In the genomic region with DNA sequence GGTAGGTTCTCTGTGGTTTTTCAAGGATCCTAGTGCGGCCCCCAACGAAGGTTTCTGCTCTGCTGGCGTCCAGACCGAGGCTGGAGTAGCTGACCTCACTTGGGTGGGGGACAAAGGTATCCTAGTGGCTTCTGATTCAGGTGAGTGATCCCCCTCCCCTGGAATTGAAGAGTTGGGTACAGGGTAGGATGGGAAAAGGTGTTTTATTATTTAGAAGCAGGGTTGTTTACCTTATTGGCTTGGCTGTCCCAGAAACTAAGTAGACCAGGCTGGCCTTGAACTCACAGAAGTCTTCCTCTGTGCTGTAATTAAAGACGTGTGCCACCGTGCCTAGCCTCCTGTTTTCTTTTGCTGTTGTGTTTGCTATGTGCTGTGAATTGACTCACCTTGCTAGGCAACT, we compare ENCODE assay signal across 7 mouse cellular contexts. TPM values are rescaled to one million over a fixed set of nuclear protein-coding genes. Genes with fewer than 3 reads are reported as not detected.
DNase-seq lines count a peak whose midpoint lies in the region; ATAC-seq and TF ChIP-seq lines count a peak whose summit lies in the region.

A gene (minus strand): TSS at position 101 of the 400 bp plus-strand sequence.

- TF ChIP-seq CTCF in C2C12 (IDR thresholded peaks at IDR 0.05; ENCODE audit: control insufficient read depth, insufficient read depth, insufficient read length), result no peak
- TF ChIP-seq CTCF in E14TG2a.4 (conservative IDR thresholded peaks at IDR 0.05; ENCODE audit: low read length), result no peak

- DNase-seq in forebrain, embryonic 11.5 days (ENCODE audit: low spot score), result no peak
- DNase-seq in heart, postnatal 4 days, result no peak
- no peak for DNase-seq in spleen, postnatal 10 days (ENCODE audit: low spot score in 2 of 2)

- peaks cover 95% of the 10 kb centered on the region for H3K79me2 ChIP-seq in C2C12 (ENCODE audit: control insufficient read depth, insufficient read depth)

- peak within 1 kb of the TSS; percentile 100 for H3ac ChIP-seq in C2C12 (ENCODE audit: control insufficient read depth, insufficient read length, low read depth)

- H3K4me3 ChIP-seq in C2C12 (ENCODE audit: insufficient read depth, poor library complexity, severe bottlenecking) (peak within 1 kb of the TSS; percentile 99), E14TG2a.4 (replicated peaks; ENCODE audit: low read length) (peak within 1 kb of the TSS; percentile 100)
- peak within 1 kb of the TSS; percentile 88 for H3K4me3 ChIP-seq in forebrain, embryonic 11.5 days (ENCODE audit: low read depth, low read length)
- H3K4me3 ChIP-seq in limb, embryonic 15.5 days, result peak within 1 kb of the TSS; percentile 96
- peak within 1 kb of the TSS; percentile 88 for H3K4me3 ChIP-seq in stomach, embryonic 14.5 days (ENCODE audit: low read depth, low read length)

- H3K9me3 ChIP-seq in E14TG2a.4 (ENCODE audit: low read length), result no peaks in the 10 kb centered on the region
- no peaks in the 10 kb centered on the region for H3K9me3 ChIP-seq in forebrain, embryonic 11.5 days (ENCODE audit: control insufficient read depth, low read length)
- no peaks in the 10 kb centered on the region for H3K9me3 ChIP-seq in limb, embryonic 15.5 days
- H3K9me3 ChIP-seq in stomach, embryonic 14.5 days (ENCODE audit: control insufficient read depth, low read depth, low read length), result no peaks in the 10 kb centered on the region

- peaks cover 65% of the 10 kb centered on the region for H3K79me3 ChIP-seq in C2C12 (ENCODE audit: low read depth)

- H3K27ac ChIP-seq in forebrain, embryonic 11.5 days (ENCODE audit: low read depth, low read length), result peak within 1 kb of the TSS; percentile 62; the same call in 1 of the 2 replicates
- peak within 1 kb of the TSS; percentile 88 for H3K27ac ChIP-seq in limb, embryonic 15.5 days
- H3K27ac ChIP-seq in stomach, embryonic 14.5 days (ENCODE audit: low read length), result peak within 1 kb of the TSS; percentile 77; the same call in 1 of the 2 replicates

- H3K4me2 ChIP-seq in forebrain, embryonic 11.5 days (ENCODE audit: low read depth, low read length, severe bottlenecking), result peak within 1 kb of the TSS; percentile 73
- peak within 1 kb of the TSS; percentile 66 for H3K4me2 ChIP-seq in limb, embryonic 15.5 days
- peak within 1 kb of the TSS; percentile 91 for H3K4me2 ChIP-seq in stomach, embryonic 14.5 days (replicated peaks; ENCODE audit: low read depth, low read length)

- H3K9ac ChIP-seq in forebrain, embryonic 11.5 days (ENCODE audit: low read length), result peak within 1 kb of the TSS; percentile 94
- H3K9ac ChIP-seq in limb, embryonic 15.5 days, result peak within 1 kb of the TSS; percentile 97
- H3K9ac ChIP-seq in stomach, embryonic 14.5 days (replicated peaks; ENCODE audit: low read depth, low read length), result peak within 1 kb of the TSS; percentile 93

- ATAC-seq in forebrain, embryonic 11.5 days (replicated peaks; ENCODE audit: low FRiP score), result no peak
- no peak for ATAC-seq in limb, embryonic 15.5 days (ENCODE audit: insufficient number of reproducible peaks, low FRiP score, low TSS enrichment, low read depth)
- no peak for ATAC-seq in stomach, embryonic 14.5 days (ENCODE audit: insufficient number of reproducible peaks, insufficient read depth, low FRiP score, low read depth)

- WGBS in forebrain, embryonic 11.5 days, result 7% methylated on average over 6 of the region's 6 CpGs
- WGBS in limb, embryonic 15.5 days, result 9% methylated on average over 6 of the region's 6 CpGs
- 4% methylated on average over 6 of the region's 6 CpGs for WGBS in stomach, embryonic 14.5 days

- peaks cover 50% of the 10 kb centered on the region for H3K4me1 ChIP-seq in E14TG2a.4 (replicated peaks; ENCODE audit: low read depth, low read length)
- H3K4me1 ChIP-seq in forebrain, embryonic 11.5 days (replicated peaks; ENCODE audit: control insufficient read depth, insufficient read depth, low read length), result peaks cover 7% of the 10 kb centered on the region
- peaks cover 20% of the 10 kb centered on the region for H3K4me1 ChIP-seq in limb, embryonic 15.5 days
- H3K4me1 ChIP-seq in stomach, embryonic 14.5 days (ENCODE audit: control insufficient read depth, insufficient read depth, low read length), result peaks cover 19% of the 10 kb centered on the region

- H3K27me3 ChIP-seq in C2C12 (ENCODE audit: control insufficient read depth, insufficient read depth, insufficient read length) (no peaks in the 10 kb centered on the region), E14TG2a.4 (ENCODE audit: insufficient read depth, low read length) (no peaks in the 10 kb centered on the region)
- no peaks in the 10 kb centered on the region for H3K27me3 ChIP-seq in forebrain, embryonic 11.5 days (ENCODE audit: control insufficient read depth, insufficient read depth, low read length)
- H3K27me3 ChIP-seq in limb, embryonic 15.5 days, result no peaks in the 10 kb centered on the region
- H3K27me3 ChIP-seq in stomach, embryonic 14.5 days (ENCODE audit: control insufficient read depth, insufficient read depth, low read length), result no peaks in the 10 kb centered on the region

- peaks cover 80% of the 10 kb centered on the region for H3K36me3 ChIP-seq in C2C12 (ENCODE audit: control insufficient read depth, insufficient read depth)
- H3K36me3 ChIP-seq in E14TG2a.4 (ENCODE audit: insufficient read depth, low read length), result peaks cover 83% of the 10 kb centered on the region
- H3K36me3 ChIP-seq in forebrain, embryonic 11.5 days (ENCODE audit: control insufficient read depth, insufficient read depth, low read length), result peaks cover 4% of the 10 kb centered on the region; the same call in 1 of the 2 replicates
- H3K36me3 ChIP-seq in limb, embryonic 15.5 days, result peaks cover 47% of the 10 kb centered on the region
- H3K36me3 ChIP-seq in stomach, embryonic 14.5 days (ENCODE audit: control insufficient read depth, insufficient read depth, low read length), result peaks cover 39% of the 10 kb centered on the region

TF ChIP-seq in C2C12, 6 proteins besides CTCF, POLR2A, EP300 and RAD21:
- TF ChIP-seq USF1 (IDR thresholded peaks at IDR 0.05; ENCODE audit: low read depth) (no peak), FOSL1 (IDR thresholded peaks at IDR 0.05; ENCODE audit: insufficient read depth, low read length, poor library complexity, severe bottlenecking) (no peak), CEBPB (IDR thresholded peaks at IDR 0.05; ENCODE audit: low read depth) (no peak), MYOG (IDR thresholded peaks at IDR 0.05; ENCODE audit: control insufficient read depth, extremely low read depth, insufficient read length) (no peak), MAX (IDR thresholded peaks at IDR 0.05) (no peak), MYOD1 (IDR thresholded peaks at IDR 0.05; ENCODE audit: control insufficient read depth, insufficient read length, low read depth) (no peak)
TF ChIP-seq in C2C12: peak in this region for 0.

RNA-seq across cellular contexts. Expression of the gene that starts here (rescaled TPM):
- 243 TPM for polyA plus RNA-seq in C2C12 (2012; fragmentation: generic; extraction: Trizol)
- 457 and 514 TPM in 2 replicates for polyA plus RNA-seq in forebrain, embryonic 11.5 days (2014; fragmentation: Nextera tagmentation; extraction: Ambion mirVana)
- total RNA-seq in heart, postnatal 4 days (2021), result 100 to 1,000 TPM; 829 to 853 TPM
- 391 and 421 TPM in 2 replicates for polyA plus RNA-seq in limb, embryonic 15.5 days (2015; fragmentation: Nextera tagmentation; extraction: Ambion mirVana)
- polyA plus RNA-seq in stomach, embryonic 14.5 days (2014; fragmentation: Nextera tagmentation; extraction: Ambion mirVana), result 417 and 440 TPM in 2 replicates
